Mouse (Mus musculus) hindbrain, embryonic 10.5 days (tissue): ENCODE results near the gene Pknox2. TPM values are rescaled to one million over a fixed set of nuclear protein-coding genes. Genes with fewer than 3 reads are reported as not detected.

Experiments used
- DNase-seq: peaks from one replicate; pipeline ENCODE4 v3.0.0-alpha.2; 2017; ENCODE audit warnings: low spot score
- H3K27ac ChIP-seq: fragments of 300-500 bp; sonication (generic); 2 replicates; pipeline ENCODE4 v1.5.1; 2016; ENCODE audit warnings: mild to moderate bottlenecking, moderate library complexity
- H3K27me3 ChIP-seq: fragments of 300-500 bp; sonication (generic); 2 replicates; pipeline ENCODE4 v1.6.1; 2016; ENCODE audit warnings: mild to moderate bottlenecking; ENCODE audit not compliant: poor library complexity, insufficient read depth, severe bottlenecking
- H3K36me3 ChIP-seq: fragments of 300-500 bp; sonication (generic); 2 replicates; pipeline ENCODE4 v1.6.1; 2016; ENCODE audit warnings: mild to moderate bottlenecking, moderate library complexity
- H3K4me1 ChIP-seq: fragments of 300-500 bp; sonication (generic); replicated peaks from 2 replicates; pipeline ENCODE4 v1.6.1; 2016; ENCODE audit warnings: mild to moderate bottlenecking
- H3K4me3 ChIP-seq: fragments of 300-500 bp; sonication (generic); 2 replicates; pipeline ENCODE4 v1.5.1; 2016; ENCODE audit warnings: mild to moderate bottlenecking, moderate library complexity
- H3K9me3 ChIP-seq: fragments of 300-500 bp; sonication (generic); 2 replicates; pipeline ENCODE4 v1.6.1; 2016; ENCODE audit warnings: mild to moderate bottlenecking, moderate library complexity
- whole genome bisulfite sequencing: fragments of 180-500 bp; shearing (Covaris S2); methylation state at CpG from one replicate; pipeline ENCODE4 v1.1.7; 2016; 5-methylcytosine and 5-hydroxymethylcytosine counted together
- polyA plus RNA-seq: library from polyadenylated mRNA; unstranded; fragments of >200 nt; fragmentation: Nextera tagmentation; extraction: Ambion mirVana; gene quantifications from 2 replicates; pipeline ENCODE4 v1.2.1, GENCODE M21; 2016

The Pknox2 gene
- polyA plus RNA-seq, 1 experiment from 2014 or later: 35.0 TPM

DNA sequence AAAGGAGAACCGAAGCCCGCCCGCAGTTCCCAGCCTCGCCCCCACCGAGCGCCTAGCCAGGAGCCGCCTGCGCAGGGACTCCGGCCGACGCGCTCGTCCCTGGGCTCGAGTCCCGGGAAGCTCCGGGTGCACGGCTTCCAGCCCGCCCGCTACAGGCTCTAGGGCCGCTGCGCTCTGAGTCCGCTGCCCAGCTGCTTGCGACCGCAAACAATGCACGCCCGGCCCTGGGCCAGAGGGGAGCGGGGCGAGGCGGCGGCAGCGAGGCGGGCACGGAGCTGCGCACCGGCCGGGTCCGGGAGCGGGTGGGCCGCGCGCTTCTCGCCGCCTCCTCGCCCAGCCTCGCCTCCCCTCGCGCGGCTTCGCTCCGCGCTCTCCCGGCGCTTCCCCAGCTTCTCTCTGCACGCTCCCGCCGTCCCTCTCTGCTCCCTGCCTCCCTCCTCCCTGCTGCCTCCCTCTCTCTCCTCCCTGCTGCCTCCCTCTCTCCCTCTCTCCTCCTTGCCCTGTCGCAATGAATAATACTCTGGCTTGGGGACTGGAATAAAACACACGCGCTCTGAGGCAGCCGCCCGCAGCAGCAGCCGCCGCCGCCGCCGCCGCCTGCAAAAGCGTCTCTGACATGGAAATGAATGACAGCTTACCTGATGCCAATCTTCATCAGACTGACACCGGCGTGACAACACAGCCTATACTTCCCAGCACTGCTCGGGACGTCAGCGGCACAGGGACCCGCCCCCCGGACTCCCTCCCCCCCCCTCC is 426 bp downstream of the Pknox2 start:
- Histone ChIP-seq H3K9me3 (no peaks in the 10 kb centered on the region), H3K27me3 (peaks cover 5% of the 10 kb centered on the region; the same call in 1 of the 2 replicates), H3K27ac (peak overlapping the region; percentile 99), H3K4me3 (peak overlapping the region; percentile 95), H3K4me1 (peaks cover 49% of the 10 kb centered on the region), H3K36me3 (no peaks in the 10 kb centered on the region)
- under 1% methylated on average over 74 of the region's 75 CpGs for WGBS
- peak; percentile 92 for DNase-seq

DNA sequence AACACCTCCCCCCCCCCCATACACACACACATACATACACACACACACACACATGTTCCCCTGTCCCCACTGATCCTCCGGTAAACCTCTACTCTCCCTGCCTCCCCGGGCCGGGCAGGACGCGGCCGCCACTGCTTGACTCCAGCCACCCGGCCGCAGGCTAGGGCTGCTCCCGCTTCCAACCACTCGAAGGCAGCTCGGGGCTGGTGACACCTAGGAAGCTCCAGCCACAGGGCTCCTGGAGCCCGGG is 929 bp downstream of the Pknox2 start:
- Histone ChIP-seq H3K9me3 (no peaks in the 10 kb centered on the region), H3K27ac (peak overlapping the region; percentile 99), H3K36me3 (no peaks in the 10 kb centered on the region), H3K27me3 (peaks cover 5% of the 10 kb centered on the region; the same call in 1 of the 2 replicates), H3K4me1 (peaks cover 54% of the 10 kb centered on the region), H3K4me3 (peak overlapping the region; percentile 95)
- no peak for DNase-seq
- under 1% methylated on average over 12 of the region's 12 CpGs for WGBS

DNA sequence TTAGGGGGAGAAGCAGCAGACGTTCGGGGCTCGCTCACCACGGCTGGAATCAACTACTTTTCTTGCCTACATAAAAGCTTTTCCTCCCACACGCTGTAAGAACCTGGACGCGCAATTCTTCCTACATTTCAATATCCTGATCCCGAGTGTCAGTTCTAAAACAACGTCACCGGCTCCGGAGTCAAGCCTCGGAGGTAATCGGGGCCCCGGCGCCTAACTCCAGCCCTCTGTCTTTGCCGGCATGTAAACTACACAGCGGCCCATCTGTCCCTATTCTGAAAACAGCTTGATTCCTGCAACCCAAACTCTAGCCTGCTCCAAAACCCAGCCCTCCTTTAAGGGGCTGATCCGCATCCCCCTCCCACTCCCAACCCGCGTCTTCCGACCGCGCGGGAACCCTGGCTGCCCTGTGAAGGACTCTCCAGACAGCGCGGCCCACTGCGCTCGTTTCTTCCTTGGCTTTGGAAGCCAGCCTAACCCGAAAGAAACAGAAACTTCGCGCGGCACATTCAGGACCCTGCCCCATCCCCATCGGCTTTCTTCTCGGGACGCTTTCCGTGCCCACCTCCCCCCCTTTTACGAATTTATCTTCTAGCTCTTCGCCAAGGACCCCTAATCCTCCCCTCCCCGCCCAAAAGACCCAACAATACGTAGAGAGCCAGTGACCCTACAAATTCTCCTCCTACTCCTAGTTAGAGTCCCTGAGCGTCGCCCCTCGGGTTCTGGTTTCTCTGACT is 1.4 kb downstream of the Pknox2 start:
- no peaks in the 10 kb centered on the region for H3K36me3 ChIP-seq
- no peaks in the 10 kb centered on the region for H3K9me3 ChIP-seq
- H3K27me3 ChIP-seq: peaks cover 5% of the 10 kb centered on the region; the same call in 1 of the 2 replicates
- peaks cover 59% of the 10 kb centered on the region for H3K4me1 ChIP-seq
- DNase-seq: peak; percentile 64
- H3K4me3 ChIP-seq: peak overlapping the region; percentile 95
- peak overlapping the region; percentile 99 for H3K27ac ChIP-seq
- WGBS: under 1% methylated on average over 43 of the region's 43 CpGs

DNA sequence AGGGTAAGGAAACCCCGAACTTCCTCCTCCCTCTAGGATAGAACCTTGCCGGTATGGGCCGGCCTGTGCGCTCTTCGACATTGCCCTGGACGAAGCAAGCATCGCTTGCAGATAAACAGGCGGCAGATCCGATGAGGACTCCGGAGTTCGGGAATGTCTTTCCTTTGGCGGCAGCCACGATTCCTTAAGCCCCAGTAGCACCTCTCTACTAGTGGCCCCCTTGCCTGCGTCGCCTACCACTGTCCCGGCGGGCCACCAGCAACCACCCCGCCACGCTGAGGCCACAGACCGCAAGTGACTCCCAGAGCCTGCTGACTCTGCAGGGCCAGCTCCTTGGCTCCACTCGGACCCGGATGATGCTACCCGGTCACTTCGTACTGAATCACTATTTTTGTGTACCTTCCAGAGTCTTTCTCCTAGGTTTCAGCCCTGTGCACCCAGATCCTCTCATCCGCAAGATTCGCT is 2.0 kb downstream of the Pknox2 start:
- peak; percentile 63 for DNase-seq
- Histone ChIP-seq H3K36me3 (no peaks in the 10 kb centered on the region), H3K27ac (peak overlapping the region; percentile 99), H3K4me1 (peaks cover 65% of the 10 kb centered on the region), H3K9me3 (no peaks in the 10 kb centered on the region), H3K27me3 (peaks cover 5% of the 10 kb centered on the region; the same call in 1 of the 2 replicates), H3K4me3 (peak overlapping the region; percentile 95)
- WGBS: under 1% methylated on average over 26 of the region's 26 CpGs

DNA sequence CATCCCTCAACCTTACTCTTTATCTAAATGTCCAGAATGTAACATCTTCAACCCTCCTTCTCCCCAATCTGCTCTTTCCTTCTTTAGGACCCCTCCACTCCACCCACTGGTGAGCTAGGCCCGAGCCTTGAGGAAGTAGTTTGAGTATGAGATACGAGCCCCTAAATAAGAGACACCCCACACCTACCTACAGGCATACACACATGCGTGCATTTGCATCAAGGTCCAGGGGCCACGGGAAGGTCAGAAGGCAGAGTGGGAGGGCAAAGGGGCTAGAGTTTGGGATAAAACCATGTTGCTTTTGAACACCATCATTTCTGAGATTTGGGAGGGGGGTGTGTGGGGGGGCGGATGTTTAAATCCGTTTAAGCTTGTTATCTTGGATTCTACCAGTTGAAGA is 2.5 kb downstream of the Pknox2 start:
- peak overlapping the region; percentile 95 for H3K4me3 ChIP-seq
- H3K27me3 ChIP-seq: peaks cover 5% of the 10 kb centered on the region; the same call in 1 of the 2 replicates
- H3K27ac ChIP-seq: peak overlapping the region; percentile 99
- WGBS: 1% methylated on average over 6 of the region's 6 CpGs
- H3K4me1 ChIP-seq: peaks cover 70% of the 10 kb centered on the region
- no peaks in the 10 kb centered on the region for H3K9me3 ChIP-seq
- no peaks in the 10 kb centered on the region for H3K36me3 ChIP-seq
- no peak for DNase-seq

DNA sequence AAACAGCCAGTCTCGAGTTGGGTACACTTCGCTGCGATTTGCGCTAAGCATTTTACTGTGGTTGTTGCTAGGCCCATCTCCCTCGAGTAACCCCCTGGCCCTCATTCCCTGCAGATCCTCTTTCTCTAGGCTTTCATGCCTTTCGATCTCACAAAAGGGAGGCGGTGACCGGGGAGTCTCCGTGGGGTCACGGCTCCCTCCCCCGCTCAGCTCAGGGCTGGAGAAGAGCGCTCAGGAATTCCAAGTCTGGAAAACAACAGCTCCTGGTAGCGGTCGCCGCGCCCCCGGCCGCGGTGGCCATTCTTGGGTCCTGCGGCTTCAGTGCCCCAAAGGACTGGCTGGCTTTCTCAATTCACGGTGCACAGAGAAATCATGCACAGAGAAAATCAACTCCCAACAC is 3.0 kb downstream of the Pknox2 start:
- WGBS: under 1% methylated on average over 21 of the region's 21 CpGs
- DNase-seq: peak; percentile 89
- Histone ChIP-seq H3K27me3 (peaks cover 5% of the 10 kb centered on the region; the same call in 1 of the 2 replicates), H3K4me3 (peak overlapping the region; percentile 95), H3K4me1 (peaks cover 74% of the 10 kb centered on the region), H3K36me3 (no peaks in the 10 kb centered on the region), H3K9me3 (no peaks in the 10 kb centered on the region), H3K27ac (peak overlapping the region; percentile 99)

DNA sequence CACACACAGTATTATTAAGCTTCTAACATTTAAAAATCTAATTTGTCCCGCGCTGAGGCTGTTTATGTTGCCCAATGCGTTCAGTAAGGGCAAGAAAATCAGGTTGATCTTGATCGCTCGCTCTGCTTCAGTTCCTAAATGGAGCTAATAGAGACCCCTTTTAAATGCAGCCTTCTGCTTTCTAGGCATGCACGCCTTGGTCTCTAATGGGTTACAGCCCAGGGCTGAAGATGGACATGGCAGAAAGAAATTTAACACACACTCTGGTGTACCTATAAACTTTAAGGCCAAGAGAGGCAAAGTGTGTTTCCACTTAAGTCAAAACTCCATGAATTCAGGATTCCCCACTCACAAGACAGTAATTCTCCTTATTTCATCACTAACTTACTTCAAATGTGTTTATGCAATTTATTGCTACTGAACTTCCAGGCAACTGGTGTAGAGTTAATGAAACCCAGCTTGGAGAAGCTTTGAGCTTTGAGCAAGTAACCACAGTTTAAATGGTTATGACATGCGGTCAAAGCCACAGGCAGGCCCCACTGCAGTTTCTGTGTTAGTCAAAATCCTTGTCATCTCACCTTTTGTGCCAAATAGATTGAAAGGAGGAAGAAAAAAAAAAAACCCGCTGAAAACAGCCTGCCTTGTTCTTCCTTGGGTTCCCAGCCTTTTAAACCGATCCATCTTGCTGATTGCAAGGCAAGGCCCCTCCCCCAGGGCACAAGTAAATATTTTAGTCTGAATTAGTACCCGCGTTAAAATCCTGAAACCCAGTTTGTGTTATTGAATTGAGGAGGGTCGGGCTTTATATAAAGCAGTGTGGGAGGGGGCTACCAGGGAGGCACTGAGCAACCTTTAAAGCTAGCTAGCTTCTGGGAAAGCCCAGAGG is 3.9 kb downstream of the Pknox2 start:
- H3K36me3 ChIP-seq: no peaks in the 10 kb centered on the region
- peaks cover 79% of the 10 kb centered on the region for H3K4me1 ChIP-seq
- peak; percentile 55 for DNase-seq
- H3K4me3 ChIP-seq: peak overlapping the region; percentile 95
- H3K27ac ChIP-seq: peak overlapping the region; percentile 99
- peaks cover 4% of the 10 kb centered on the region; the same call in 1 of the 2 replicates for H3K27me3 ChIP-seq
- no peaks in the 10 kb centered on the region for H3K9me3 ChIP-seq
- WGBS: 15% methylated on average over 12 of the region's 12 CpGs

DNA sequence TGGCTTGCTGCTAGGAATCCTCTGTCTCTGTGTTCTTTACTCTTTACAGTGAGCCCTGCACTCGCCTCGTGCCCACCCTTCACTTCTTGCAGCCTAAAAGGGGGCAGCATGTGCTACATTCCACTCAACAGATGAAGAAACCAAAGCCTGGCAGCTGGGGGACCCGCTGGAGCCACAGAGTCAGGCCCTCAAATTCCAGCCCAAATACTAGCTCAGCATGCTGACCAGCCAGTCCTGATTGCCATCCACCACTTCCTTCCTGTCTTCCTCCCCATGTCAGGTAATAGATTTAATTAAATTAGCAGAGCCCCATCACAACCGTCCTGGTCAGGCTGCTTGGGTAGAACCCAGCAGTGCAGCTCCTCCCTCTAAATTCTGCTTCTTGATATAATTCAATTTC is 5.1 kb downstream of the Pknox2 start:
- WGBS: 8% methylated on average over 4 of the region's 4 CpGs
- Histone ChIP-seq H3K27ac (peak overlapping the region; percentile 99), H3K4me3 (peak overlapping the region; percentile 23), H3K4me1 (peaks cover 77% of the 10 kb centered on the region), H3K9me3 (no peaks in the 10 kb centered on the region), H3K36me3 (0 out of 2 replicates have a peak, but pooled peaks cover 3% of the 10 kb centered on the region), H3K27me3 (no peaks in the 10 kb centered on the region)
- DNase-seq: peak; percentile 29

DNA sequence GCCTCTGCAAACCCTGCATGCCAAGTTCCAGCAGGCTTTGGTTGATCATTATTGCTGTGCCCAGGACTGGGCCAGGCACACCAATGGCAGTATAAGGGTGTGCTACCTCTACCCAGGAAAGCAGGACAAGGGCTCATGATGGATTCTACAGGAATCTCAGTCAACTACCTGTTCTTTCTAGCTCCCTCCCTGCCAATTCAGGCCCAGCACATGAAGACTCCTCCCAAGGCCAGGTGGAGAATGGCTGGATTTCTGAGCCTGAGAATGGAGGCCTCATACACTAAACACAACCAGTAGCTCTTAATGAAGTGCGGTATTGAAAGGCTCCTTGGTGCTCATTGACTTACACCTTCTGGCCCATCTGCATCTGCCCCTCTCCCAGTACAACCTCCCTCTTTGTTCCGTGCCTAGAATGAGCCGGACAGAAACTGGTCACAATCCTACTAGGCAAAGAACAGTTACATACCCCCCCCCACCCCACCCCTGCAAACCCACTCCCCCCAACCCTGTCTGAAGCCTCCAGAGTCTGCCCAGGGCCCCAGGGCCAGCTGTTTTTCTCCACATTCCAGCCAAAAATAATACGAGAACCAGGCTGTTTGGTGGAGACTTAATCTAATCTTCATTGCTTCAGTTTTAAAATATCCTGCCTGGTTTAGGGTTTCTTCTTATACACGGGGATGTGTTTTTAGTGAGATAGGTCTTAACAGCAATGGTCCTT is 6.6 kb downstream of the Pknox2 start:
- 31% methylated on average over 5 of the region's 5 CpGs for WGBS
- peak overlapping the region; percentile 99 for H3K27ac ChIP-seq
- H3K9me3 ChIP-seq: no peaks in the 10 kb centered on the region
- no peaks in the 10 kb centered on the region for H3K27me3 ChIP-seq
- no peak for DNase-seq
- 0 out of 2 replicates have a peak overlapping the region, but pooled peaks have one; percentile 38 for H3K4me3 ChIP-seq
- H3K36me3 ChIP-seq: peaks cover 13% of the 10 kb centered on the region; the same call in 1 of the 2 replicates
- H3K4me1 ChIP-seq: peaks cover 87% of the 10 kb centered on the region

DNA sequence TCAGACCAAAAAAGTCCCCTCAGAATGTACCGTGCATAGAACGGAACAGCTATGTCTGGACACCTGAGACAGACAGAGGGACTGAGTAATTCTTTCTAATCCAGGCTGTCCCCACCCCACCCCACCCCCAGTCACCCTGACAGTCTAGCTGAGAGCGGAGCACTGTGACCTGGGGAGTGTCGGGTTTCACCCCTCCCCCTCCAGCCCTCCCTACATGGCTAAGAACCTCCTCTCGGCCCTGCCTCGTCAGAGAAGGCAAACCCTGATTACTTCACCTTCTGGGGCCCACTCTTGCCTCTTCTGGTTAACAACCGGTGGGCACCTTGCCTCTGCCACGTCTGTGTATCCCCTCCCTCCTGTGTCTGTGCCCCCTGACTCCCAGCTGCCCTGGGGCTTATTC is 7.7 kb downstream of the Pknox2 start:
- Histone ChIP-seq H3K36me3 (peaks cover 24% of the 10 kb centered on the region; the same call in 1 of the 2 replicates), H3K9me3 (no peaks in the 10 kb centered on the region), H3K27me3 (no peaks in the 10 kb centered on the region), H3K27ac (peak overlapping the region; percentile 99), H3K4me3 (peak overlapping the region; percentile 38), H3K4me1 (peaks cover 78% of the 10 kb centered on the region)
- DNase-seq: peak; percentile 78
- under 1% methylated on average over 8 of the region's 8 CpGs for WGBS

DNA sequence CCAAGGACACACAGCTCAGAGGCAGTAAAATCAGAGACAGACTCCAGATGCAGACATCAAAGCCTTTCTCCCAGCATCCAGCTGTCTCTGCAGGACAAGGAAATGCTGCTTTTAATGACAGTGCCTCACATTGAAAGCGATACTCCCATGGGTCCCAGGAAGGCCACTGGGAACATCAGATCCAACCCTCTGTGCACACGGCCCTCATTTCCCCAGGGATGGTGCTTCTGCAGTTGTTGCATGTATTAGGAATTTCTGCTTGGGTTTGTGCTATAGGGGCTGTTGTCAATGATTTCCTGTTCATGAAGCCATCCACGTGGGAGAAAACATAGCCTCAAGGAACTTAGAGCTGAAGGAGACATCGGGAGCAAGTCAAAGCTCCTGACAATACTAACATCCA is 8.3 kb downstream of the Pknox2 start:
- 41% methylated on average over 4 of the region's 4 CpGs for WGBS
- H3K4me3 ChIP-seq: peak overlapping the region; percentile 38; the same call in 1 of the 2 replicates
- H3K36me3 ChIP-seq: peaks cover 24% of the 10 kb centered on the region; the same call in 1 of the 2 replicates
- no peaks in the 10 kb centered on the region for H3K27me3 ChIP-seq
- no peak for DNase-seq
- H3K27ac ChIP-seq: peak overlapping the region; percentile 99
- no peaks in the 10 kb centered on the region for H3K9me3 ChIP-seq
- H3K4me1 ChIP-seq: peaks cover 72% of the 10 kb centered on the region

DNA sequence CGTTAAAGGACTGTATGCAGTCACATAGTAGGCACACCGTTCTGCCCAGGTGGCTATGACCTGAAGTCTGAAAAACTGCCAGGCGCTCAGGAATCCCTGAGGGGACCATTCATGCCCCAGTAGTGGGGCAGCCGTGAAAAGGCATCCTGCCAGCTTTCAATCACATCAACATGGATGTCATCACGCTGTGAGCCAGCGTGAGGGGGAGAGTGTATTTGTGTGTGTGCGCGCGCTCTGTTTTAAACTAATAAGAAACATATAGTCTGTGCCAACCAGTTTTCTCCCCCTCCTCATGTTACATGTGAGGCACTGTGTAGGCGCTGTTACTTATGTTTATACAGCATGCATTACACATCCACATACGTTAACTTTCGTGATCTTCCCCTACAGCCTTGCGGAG is 10.9 kb downstream of the Pknox2 start:
- 84% methylated on average over 13 of the region's 13 CpGs for WGBS
- no peaks in the 10 kb centered on the region for H3K27me3 ChIP-seq
- no peak overlapping the region for H3K4me3 ChIP-seq
- peaks cover 63% of the 10 kb centered on the region for H3K4me1 ChIP-seq
- no peak for DNase-seq
- 0 out of 2 replicates have a peak, but pooled peaks cover 1% of the 10 kb centered on the region for H3K9me3 ChIP-seq
- H3K27ac ChIP-seq: 0 out of 2 replicates have a peak overlapping the region, but pooled peaks have one; percentile 8
- H3K36me3 ChIP-seq: peaks cover 32% of the 10 kb centered on the region; the same call in 1 of the 2 replicates
